Mouse (Mus musculus): ENCODE data around the gene Pomgnt1.

DNA sequence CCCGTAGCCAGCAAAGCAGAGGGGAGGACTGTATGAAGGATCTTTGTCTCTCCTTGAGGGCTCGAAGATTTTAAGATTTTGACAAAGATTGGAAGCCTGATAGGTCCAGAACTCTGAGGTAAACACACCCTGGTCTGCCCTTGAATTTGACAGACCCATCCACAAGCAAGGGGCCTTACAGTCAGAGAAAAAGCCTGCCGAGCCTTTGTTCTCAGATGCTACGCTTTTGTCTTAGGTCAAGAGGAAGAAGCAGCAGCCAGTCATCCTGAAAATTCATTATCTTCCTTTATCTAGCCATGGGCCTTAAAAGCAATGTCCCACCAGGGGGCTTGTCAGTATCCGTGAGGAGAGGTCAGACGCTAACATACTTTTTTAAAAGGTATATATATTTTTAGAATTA, 4.3 kb downstream of the Pomgnt1 start:
- TF ChIP-seq CTCF (IDR thresholded peaks at IDR 0.05; ENCODE audit: borderline replicate concordance, insufficient read depth, low read length) (no peak), POLR2A (IDR thresholded peaks at IDR 0.05; ENCODE audit: low read depth, low read length) (no peak)

Data from embryonic fibroblast, embryonic 13.5 days (primary cell).